Mouse (Mus musculus): ENCODE results near the gene Adam19.

- TF ChIP-seq GATA1 (IDR thresholded peaks at IDR 0.05; ENCODE audit: low read length) (no peak), TAL1 (IDR thresholded peaks at IDR 0.05; ENCODE audit: low read length) (no peak)
Observed at GRCm38 (mm10) chr11:46058916-46059315, 3.1 kb downstream of the Adam19 start.
